Mouse (Mus musculus): ENCODE results near the gene Krtap10-4.

GRCm38 (mm10) chr10:77864067-77864761 lies 37.3 kb upstream of the Krtap10-4 start:
- no peak for TF ChIP-seq TAL1 (IDR thresholded peaks at IDR 0.05; ENCODE audit: low read length)
- no peak for TF ChIP-seq GATA1 (IDR thresholded peaks at IDR 0.05; ENCODE audit: low read length)

Measured in erythroblast, embryonic 14.5 days (primary cell).